Mouse (Mus musculus) cortical plate, adult 2 months (tissue): ENCODE data around the gene Sp110.
"Not testable (repeated sequence)": the region's sequence is repeated elsewhere in the genome, so short reads cannot be mapped to it uniquely, and the experiment has no call there.

Experiments
- CTCF ChIP-seq: fragments of 200-500 bp; IDR thresholded peaks from 2 replicates; pipeline ENCODE4 v1.5.1; 2011; ENCODE audit warnings: mild to moderate bottlenecking, control low read depth, low read length; ENCODE audit not compliant: insufficient read depth; ENCODE audit errors: extremely low read depth
- POLR2A ChIP-seq: fragments of 200-500 bp; IDR thresholded peaks from 2 replicates; pipeline ENCODE4 v1.6.1; 2011; ENCODE audit warnings: mild to moderate bottlenecking, low read length, control low read depth; ENCODE audit not compliant: insufficient read depth; ENCODE audit errors: extremely low read depth

GRCm38 (mm10) chr1:85638144-85638543 is 39.5 kb upstream of the Sp110 start:
- TF ChIP-seq CTCF, POLR2A: not testable (repeated sequence)
